ENCODE assay signal across 7 mouse cellular contexts in genomic region chr17:70989991-70990390, GRCm38 (mm10). TPM values are rescaled to one million over a fixed set of nuclear protein-coding genes. Genes with fewer than 3 reads are reported as not detected.
DNase-seq lines count a peak whose midpoint lies in the region; ATAC-seq and TF ChIP-seq lines count a peak whose summit lies in the region.

No protein-coding gene starts in this region.

- H3K4me3 ChIP-seq in hindbrain, embryonic 12.5 days = peak overlapping the region; percentile 88
- peak overlapping the region; percentile 84 for H3K4me3 ChIP-seq in liver, postnatal 0 days (ENCODE audit: low read depth, low read length)

- H3K36me3 ChIP-seq in hindbrain, embryonic 12.5 days = peaks cover 31% of the 10 kb centered on the region
- H3K36me3 ChIP-seq in liver, postnatal 0 days (replicated peaks; ENCODE audit: insufficient read depth, low read length) = peaks cover 23% of the 10 kb centered on the region

- TF ChIP-seq POLR2A in brain, embryonic 14.5 days (IDR thresholded peaks at IDR 0.05; ENCODE audit: borderline replicate concordance, extremely low read depth, insufficient read depth, insufficient read length, poor library complexity, severe bottlenecking) = no peak

- TF ChIP-seq CTCF in brain, embryonic 14.5 days (IDR thresholded peaks at IDR 0.05; ENCODE audit: borderline replicate concordance, extremely low read depth, insufficient read depth, insufficient read length) = no peak
- no peak for TF ChIP-seq CTCF in liver, postnatal 0 days (IDR thresholded peaks at IDR 0.05; ENCODE audit: low read depth)

- H3K9ac ChIP-seq in hindbrain, embryonic 12.5 days = peak overlapping the region; percentile 92
- peak overlapping the region; percentile 76 for H3K9ac ChIP-seq in liver, postnatal 0 days (replicated peaks)

- no peaks in the 10 kb centered on the region for H3K9me3 ChIP-seq in hindbrain, embryonic 12.5 days (replicated peaks)
- H3K9me3 ChIP-seq in liver, postnatal 0 days (ENCODE audit: low read length) = no peaks in the 10 kb centered on the region

- peak overlapping the region; percentile 69 for H3K4me2 ChIP-seq in hindbrain, embryonic 12.5 days (replicated peaks)
- peak overlapping the region; percentile 92 for H3K4me2 ChIP-seq in liver, postnatal 0 days (ENCODE audit: low read depth, low read length)

- peak; percentile 38 to 52 for DNase-seq in thymus, adult 18-20 months
- DNase-seq in thymus, postnatal 4 days = no peak
- DNase-seq in brain, embryonic 14.5 days (ENCODE audit: low read depth) = peak; percentile 69
- DNase-seq in liver, postnatal 0 days = no peak
- peak; percentile 31 to 44 for DNase-seq in right cerebral cortex, adult 2 months (ENCODE audit: low spot score in 2 of 2)
- DNase-seq in left cerebral cortex, adult 18-20 months (ENCODE audit: low spot score in 2 of 2) = no peak

- H3K4me1 ChIP-seq in hindbrain, embryonic 12.5 days = peaks cover 24% of the 10 kb centered on the region
- H3K4me1 ChIP-seq in liver, postnatal 0 days (ENCODE audit: insufficient read depth) = peaks cover 50% of the 10 kb centered on the region

- WGBS in hindbrain, embryonic 12.5 days = 1% methylated on average over 24 of the region's 24 CpGs
- WGBS in liver, postnatal 0 days (ENCODE audit: insufficient replicate concordance) = under 1% methylated on average over 24 of the region's 24 CpGs

- TF ChIP-seq EP300 in liver, postnatal 0 days (IDR thresholded peaks at IDR 0.05; ENCODE audit: low read depth) = no peak

- no peaks in the 10 kb centered on the region for H3K27me3 ChIP-seq in hindbrain, embryonic 12.5 days
- no peaks in the 10 kb centered on the region for H3K27me3 ChIP-seq in liver, postnatal 0 days (ENCODE audit: insufficient read depth, low read length)

- peak overlapping the region; percentile 94 for H3K27ac ChIP-seq in hindbrain, embryonic 12.5 days
- peak overlapping the region; percentile 90 for H3K27ac ChIP-seq in liver, postnatal 0 days (ENCODE audit: low read depth)

- ATAC-seq in hindbrain, embryonic 12.5 days (ENCODE audit: low FRiP score) = peak; percentile 82
- peak; percentile 52 for ATAC-seq in liver, postnatal 0 days

RNA-seq across cellular contexts. Expression of gene Myom1, which starts 12.4 kb away (rescaled TPM):
- 1.6 and 2.3 TPM in 2 replicates for polyA plus RNA-seq in brain, embryonic 14.5 days (2012; rRNA removed)
- polyA plus RNA-seq in hindbrain, embryonic 12.5 days (2016; fragmentation: Nextera tagmentation; extraction: Ambion mirVana) = 1.9 and 5.0 TPM in 2 replicates
- polyA plus RNA-seq in liver, postnatal 0 days (2015; fragmentation: Nextera tagmentation; extraction: Ambion mirVana) = 2.1 and 4.4 TPM in 2 replicates
- total RNA-seq in left cerebral cortex, adult 18-20 months (2021) = 1 to 10 TPM; 1.6 to 2.3 TPM

RNA-seq across cellular contexts. Expression of gene Myl12a, which starts 12.7 kb away (rescaled TPM):
- 77.6 and 83.0 TPM in 2 replicates for polyA plus RNA-seq in brain, embryonic 14.5 days (2012; rRNA removed)
- polyA plus RNA-seq in hindbrain, embryonic 12.5 days (2016; fragmentation: Nextera tagmentation; extraction: Ambion mirVana) = 351 and 382 TPM in 2 replicates
- 195 and 199 TPM in 2 replicates for polyA plus RNA-seq in liver, postnatal 0 days (2015; fragmentation: Nextera tagmentation; extraction: Ambion mirVana)
- 10 to 100 TPM; 35.3 to 37.9 TPM for total RNA-seq in left cerebral cortex, adult 18-20 months (2021)

Comparison
In these comparisons a context has a peak if more than half of its experiments do, and no peak if none do; other contexts are left out.
1. DNase-seq: peak in thymus, adult 18-20 months (2 of 2), brain, embryonic 14.5 days (single experiment) and right cerebral cortex, adult 2 months (2 of 2); none in thymus, postnatal 4 days (single experiment), liver, postnatal 0 days (single experiment) and left cerebral cortex, adult 18-20 months (0 of 2).